Mouse (Mus musculus) CD4-positive, CD25-positive, alpha-beta regulatory T cell, adult 9 weeks (primary cell): ENCODE results near the gene 1700019A02Rik. TPM values are rescaled to one million over a fixed set of nuclear protein-coding genes. Genes with fewer than 3 reads are reported as not detected.

ENCODE experiments used
- polyA plus RNA-seq: library from polyadenylated mRNA; unstranded; fragments of 100-300 nt; shearing (Covaris generic); gene quantifications from one replicate; pipeline ENCODE4 v1.2.1, GENCODE M21; 2017

1700019A02Rik gene
- not detected for polyA plus RNA-seq

DNA sequence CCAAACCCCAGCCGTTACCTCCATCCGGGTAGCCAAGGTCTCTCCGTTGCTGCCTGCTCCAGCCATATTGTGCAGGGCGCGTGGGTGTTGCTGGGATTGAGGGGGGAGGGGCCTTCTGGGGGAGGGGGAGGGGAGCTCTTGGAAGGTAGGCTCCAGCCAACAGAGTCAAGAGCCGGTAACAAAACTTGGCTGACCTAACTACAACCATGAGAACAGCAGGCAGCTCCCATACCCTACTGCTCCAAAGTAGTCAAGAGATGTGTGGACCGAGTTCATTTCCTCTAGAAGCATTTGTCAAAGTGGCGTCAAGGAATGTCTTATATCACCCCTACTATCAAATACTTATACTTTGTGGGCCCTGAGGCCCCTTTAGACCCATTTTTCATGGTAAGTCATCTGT, at the start of gene 1700019A02Rik:
TSS of gene 1700019A02Rik (minus strand) at position 101 of the 400 bp plus-strand sequence.

Other genes with a start within 250 kb of the 1700019A02Rik start
- gene 1700019D03Rik, start 167.5 kb downstream of the 1700019A02Rik start, polyA plus RNA-seq = 5.0 TPM
- gene Mstn, start 126.0 kb downstream of the 1700019A02Rik start, polyA plus RNA-seq = 0.30 TPM
- gene Pms1, start 109.4 kb upstream of the 1700019A02Rik start, polyA plus RNA-seq = 35.8 TPM
- 85.1 TPM for gene Ormdl1, start 109.5 kb upstream of the 1700019A02Rik start, polyA plus RNA-seq
- gene Gm28778, start 109.5 kb upstream of the 1700019A02Rik start, polyA plus RNA-seq = not detected
- 26.5 TPM for gene Osgepl1, start 126.0 kb upstream of the 1700019A02Rik start, polyA plus RNA-seq
- gene Asdurf, start 165.0 kb upstream of the 1700019A02Rik start, polyA plus RNA-seq = not detected
- gene Gm28551, start 165.0 kb upstream of the 1700019A02Rik start, polyA plus RNA-seq = not detected
- 41.1 TPM for gene Asnsd1, start 165.1 kb upstream of the 1700019A02Rik start, polyA plus RNA-seq